Mouse (Mus musculus): Measurements from ENCODE around the gene Sbk1.

DNA sequence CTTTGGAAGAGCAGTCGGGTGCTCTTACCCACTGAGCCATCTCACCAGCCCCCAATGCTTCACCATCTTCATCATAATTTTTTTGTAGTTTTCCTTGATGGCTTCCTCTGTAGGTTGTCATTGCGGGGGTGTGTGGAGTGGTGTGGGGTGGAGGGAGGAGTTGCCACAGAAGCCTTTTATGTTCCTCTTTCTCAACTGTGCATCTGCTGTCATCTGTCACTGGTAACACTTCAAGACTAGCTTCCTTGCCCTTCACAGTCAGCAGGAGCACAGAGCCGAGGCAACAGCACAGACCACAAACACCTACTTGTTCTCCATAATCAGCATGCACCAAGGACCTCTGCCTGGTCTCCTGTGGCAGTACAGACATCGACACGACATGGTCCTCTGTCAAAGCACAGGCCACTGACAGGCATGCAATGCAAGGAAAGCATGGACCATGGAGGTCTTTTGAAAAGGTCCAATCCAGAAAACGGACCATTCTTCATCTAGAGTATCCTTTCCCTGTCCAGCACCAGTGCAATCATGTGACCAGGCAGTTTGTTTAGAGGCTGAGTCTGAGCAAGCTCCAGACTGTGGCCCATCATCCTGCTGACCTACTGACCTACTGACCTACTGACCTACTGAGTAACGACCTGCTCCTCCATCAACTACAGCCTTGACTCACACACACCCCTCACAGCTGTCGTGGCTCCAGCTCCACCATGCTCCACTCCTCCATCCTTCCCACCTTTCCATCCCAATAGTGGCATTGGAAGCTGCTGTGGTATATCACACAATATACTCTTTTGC, 41.9 kb upstream of the Sbk1 start:
- TF ChIP-seq POLR2A (IDR thresholded peaks at IDR 0.05; ENCODE audit: borderline replicate concordance, extremely low read depth, low read depth, low read length) (no peak), CTCF (IDR thresholded peaks at IDR 0.05; ENCODE audit: insufficient read depth, low read length) (no peak)

All from lung, adult 2 months (tissue).